Mouse (Mus musculus) heart, embryonic 15.5 days (tissue): ENCODE data around the gene Rab7. TPM values are rescaled to one million over a fixed set of nuclear protein-coding genes. Genes with fewer than 3 reads are reported as not detected.
"Not testable (repeated sequence)": the region's sequence is repeated elsewhere in the genome, so short reads cannot be mapped to it uniquely, and the experiment has no call there.

Experiments
- ATAC-seq: fragments of 200-750 bp; cut with Nextera tagmentation; replicated peaks from 2 replicates; pipeline ENCODE4 v1.8.0; 2017; ENCODE audit warnings: low read depth, moderate TSS enrichment; ENCODE audit not compliant: insufficient number of reproducible peaks, insufficient read depth, low FRiP score
- H3K27ac ChIP-seq: fragments of 300-500 bp; sonication (generic); 2 replicates; pipeline ENCODE4 v1.5.1; 2015; ENCODE audit warnings: mild to moderate bottlenecking, inconsistent platforms
- H3K27me3 ChIP-seq: fragments of 300-500 bp; sonication (generic); 2 replicates; pipeline ENCODE4 v1.6.1; 2015; ENCODE audit warnings: inconsistent platforms
- H3K36me3 ChIP-seq: fragments of 300-500 bp; sonication (generic); 2 replicates; pipeline ENCODE4 v1.6.1; 2015; ENCODE audit warnings: mild to moderate bottlenecking, inconsistent platforms
- H3K4me1 ChIP-seq: fragments of 300-500 bp; sonication (generic); replicated peaks from 2 replicates; pipeline ENCODE4 v1.6.1; 2015; ENCODE audit warnings: inconsistent platforms
- H3K4me2 ChIP-seq: fragments of 300-500 bp; sonication (generic); 2 replicates; pipeline ENCODE4 v1.6.1; 2015; ENCODE audit warnings: inconsistent platforms, mild to moderate bottlenecking, moderate library complexity
- H3K4me3 ChIP-seq: fragments of 300-500 bp; sonication (generic); 2 replicates; pipeline ENCODE4 v1.5.1; 2015; ENCODE audit warnings: mild to moderate bottlenecking, inconsistent platforms
- H3K9ac ChIP-seq: fragments of 300-500 bp; sonication (generic); 2 replicates; pipeline ENCODE4 v1.6.1; 2015; ENCODE audit warnings: mild to moderate bottlenecking, inconsistent platforms
- H3K9me3 ChIP-seq: fragments of 300-500 bp; sonication (generic); replicated peaks from 2 replicates; pipeline ENCODE4 v1.6.1; 2016; ENCODE audit warnings: inconsistent platforms
- WGBS: fragments of 180-500 bp; shearing (Covaris S2); methylation state at CpG from one replicate; pipeline ENCODE4 v1.1.7; 2015; ENCODE audit warnings: mixed read lengths; 5-methylcytosine and 5-hydroxymethylcytosine counted together
- polyA plus RNA-seq: library from polyadenylated mRNA; unstranded; fragments of >200 nt; fragmentation: Nextera tagmentation; extraction: Ambion mirVana; gene quantifications from 2 replicates; pipeline ENCODE4 v1.2.1, GENCODE M21; 2015

Rab7 gene
- polyA plus RNA-seq, 1 experiment from 2014 or later, result 190 TPM

GRCm38 (mm10) chr6:88030432-88030831 lies 14.6 kb downstream of the Rab7 start:
- H3K4me2 ChIP-seq, result no peak overlapping the region
- no peaks in the 10 kb centered on the region for H3K36me3 ChIP-seq
- H3K9ac ChIP-seq, result no peak overlapping the region
- no peaks in the 10 kb centered on the region for H3K27me3 ChIP-seq
- H3K4me3 ChIP-seq, result no peak overlapping the region
- no peak overlapping the region for H3K27ac ChIP-seq
- no peak for ATAC-seq
- 92% methylated on average over 2 of the region's 2 CpGs for WGBS
- no peaks in the 10 kb centered on the region for H3K9me3 ChIP-seq
- 0 out of 2 replicates have a peak, but pooled peaks cover 3% of the 10 kb centered on the region for H3K4me1 ChIP-seq

GRCm38 (mm10) chr6:88027390-88027789 lies 17.7 kb downstream of the Rab7 start:
- Histone ChIP-seq H3K9me3 (no peaks in the 10 kb centered on the region), H3K27me3 (no peaks in the 10 kb centered on the region), H3K27ac (no peak overlapping the region), H3K4me1 (0 out of 2 replicates have a peak, but pooled peaks cover 3% of the 10 kb centered on the region), H3K36me3 (no peaks in the 10 kb centered on the region), H3K9ac (no peak overlapping the region), H3K4me2 (no peak overlapping the region), H3K4me3 (no peak overlapping the region)
- 71% methylated on average over 5 of the region's 5 CpGs for WGBS
- no peak for ATAC-seq

DNA sequence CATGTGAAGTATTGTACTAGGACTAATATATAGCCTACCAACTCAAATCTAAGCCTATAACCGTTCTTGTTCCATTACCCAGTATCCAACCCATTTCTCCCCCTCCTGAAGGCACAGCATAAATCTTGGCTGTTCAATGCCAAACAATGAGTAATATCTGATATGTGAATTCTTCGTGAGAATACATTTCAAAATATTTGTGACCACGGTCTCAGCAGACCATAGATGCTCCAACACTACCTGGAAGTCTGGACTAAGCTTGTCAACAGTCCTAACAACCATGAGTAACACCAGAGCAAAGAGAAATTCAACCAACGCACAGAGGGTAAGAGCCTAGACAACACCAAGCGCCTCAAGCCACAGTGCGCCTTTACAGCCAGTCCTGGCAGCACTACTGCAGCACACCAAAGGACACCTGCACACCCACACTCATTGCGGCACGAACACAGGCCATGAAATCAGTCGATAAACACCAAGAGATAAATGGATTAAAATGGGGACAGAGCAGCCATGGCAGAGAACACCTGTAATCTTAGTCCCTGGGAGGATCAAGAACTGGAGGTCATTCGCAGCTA lies 21.7 kb downstream of the Rab7 start:
- WGBS, result 90% methylated on average over 10 of the region's 10 CpGs
- no peak for ATAC-seq
- no peak overlapping the region for H3K27ac ChIP-seq
- H3K4me1 ChIP-seq, result peaks cover 14% of the 10 kb centered on the region
- H3K36me3 ChIP-seq, result no peaks in the 10 kb centered on the region
- no peaks in the 10 kb centered on the region for H3K27me3 ChIP-seq
- no peak overlapping the region for H3K4me2 ChIP-seq
- H3K9me3 ChIP-seq, result no peaks in the 10 kb centered on the region
- H3K9ac ChIP-seq, result no peak overlapping the region
- no peak overlapping the region for H3K4me3 ChIP-seq

GRCm38 (mm10) chr6:88019154-88019553 lies 25.9 kb downstream of the Rab7 start:
- Histone ChIP-seq H3K4me3 (no peak overlapping the region), H3K27ac (no peak overlapping the region), H3K27me3 (no peaks in the 10 kb centered on the region), H3K4me2 (no peak overlapping the region), H3K36me3 (0 out of 2 replicates have a peak, but pooled peaks cover 2% of the 10 kb centered on the region), H3K9ac (no peak overlapping the region), H3K9me3 (no peaks in the 10 kb centered on the region), H3K4me1 (peaks cover 37% of the 10 kb centered on the region)
- ATAC-seq, result no peak
- 71% methylated on average over 2 of the region's 2 CpGs for WGBS

DNA sequence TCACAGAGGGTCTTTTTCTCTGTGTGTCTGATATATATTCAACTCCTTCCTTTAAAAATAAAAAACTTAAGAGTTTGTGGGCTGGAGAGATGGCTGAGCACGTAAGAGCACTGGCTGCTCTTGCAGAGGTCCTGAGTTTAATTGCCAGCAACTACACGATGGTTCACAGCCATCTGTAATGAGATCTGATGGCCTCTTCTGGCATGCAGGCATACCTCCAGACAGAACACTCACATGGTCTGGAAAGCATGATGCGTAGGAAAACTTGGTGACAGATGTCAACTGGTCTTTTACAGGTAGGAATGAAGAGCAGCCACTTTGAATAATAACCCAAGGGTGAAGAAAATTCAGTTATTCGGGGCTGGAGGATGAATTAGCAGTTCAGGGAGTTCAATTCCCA lies 27.2 kb downstream of the Rab7 start:
- no peaks in the 10 kb centered on the region for H3K9me3 ChIP-seq
- no peak overlapping the region for H3K27ac ChIP-seq
- H3K27me3 ChIP-seq, result no peaks in the 10 kb centered on the region
- peaks cover 2% of the 10 kb centered on the region; the same call in 1 of the 2 replicates for H3K36me3 ChIP-seq
- WGBS, result 49% methylated on average over 4 of the region's 4 CpGs
- H3K4me2 ChIP-seq, result no peak overlapping the region
- H3K9ac ChIP-seq, result no peak overlapping the region
- ATAC-seq, result no peak
- no peak overlapping the region for H3K4me3 ChIP-seq
- peaks cover 42% of the 10 kb centered on the region for H3K4me1 ChIP-seq

GRCm38 (mm10) chr6:88015797-88016196 lies 29.3 kb downstream of the Rab7 start:
- 35% methylated on average over 2 of the region's 2 CpGs for WGBS
- no peak overlapping the region for H3K4me2 ChIP-seq
- no peak overlapping the region for H3K4me3 ChIP-seq
- no peaks in the 10 kb centered on the region for H3K9me3 ChIP-seq
- H3K9ac ChIP-seq, result no peak overlapping the region
- no peak overlapping the region for H3K27ac ChIP-seq
- no peaks in the 10 kb centered on the region for H3K27me3 ChIP-seq
- peaks cover 43% of the 10 kb centered on the region for H3K4me1 ChIP-seq
- H3K36me3 ChIP-seq, result peaks cover 9% of the 10 kb centered on the region
- no peak for ATAC-seq

DNA sequence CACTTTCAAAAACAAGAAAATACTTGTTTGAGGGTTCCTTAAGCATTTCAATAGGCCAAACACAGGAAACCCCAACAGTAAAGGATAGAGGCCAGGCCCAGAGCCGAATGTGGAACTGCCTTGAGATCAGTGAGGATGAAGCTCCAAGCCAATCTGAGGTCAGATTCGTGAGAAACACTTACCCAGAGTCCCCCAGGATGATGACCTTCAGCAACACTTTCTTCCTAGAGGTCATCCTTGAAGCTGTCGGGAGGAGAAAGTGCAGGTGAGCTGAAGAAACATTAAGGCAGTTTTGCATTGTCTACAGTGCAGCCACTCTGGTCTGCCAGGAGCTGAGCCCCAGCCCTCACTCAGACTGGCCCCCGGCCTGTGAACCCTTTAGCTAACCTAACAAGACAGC lies 31.6 kb downstream of the Rab7 start:
- Histone ChIP-seq H3K4me1 (peaks cover 30% of the 10 kb centered on the region), H3K9me3 (no peaks in the 10 kb centered on the region), H3K36me3 (peaks cover 28% of the 10 kb centered on the region), H3K27ac (no peak overlapping the region), H3K9ac (no peak overlapping the region), H3K27me3 (no peaks in the 10 kb centered on the region), H3K4me3 (no peak overlapping the region), H3K4me2 (no peak overlapping the region)
- ATAC-seq, result no peak
- WGBS, result 64% methylated on average over 4 of the region's 4 CpGs

DNA sequence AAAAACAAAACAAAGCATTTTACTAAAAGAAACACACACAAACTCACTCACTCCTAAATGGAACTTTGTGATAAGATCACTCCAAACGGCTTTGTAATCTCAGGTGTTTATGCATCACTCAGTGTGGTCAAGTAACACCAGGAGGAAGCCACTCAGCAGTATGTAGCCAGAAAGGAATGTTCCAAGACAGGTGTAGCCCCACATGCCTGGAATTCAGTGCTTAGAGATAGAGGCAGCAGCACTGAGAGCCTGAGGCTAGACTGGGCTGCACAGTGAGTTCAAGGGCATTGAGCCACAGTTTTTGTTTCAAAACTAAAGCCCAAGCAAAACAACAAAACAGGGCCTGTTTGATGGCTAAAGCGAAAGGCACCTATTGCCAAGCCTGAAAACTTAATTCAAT lies 32.5 kb downstream of the Rab7 start:
- no peak overlapping the region for H3K9ac ChIP-seq
- no peak overlapping the region for H3K27ac ChIP-seq
- peaks cover 23% of the 10 kb centered on the region for H3K4me1 ChIP-seq
- no peaks in the 10 kb centered on the region for H3K27me3 ChIP-seq
- WGBS, result 49% methylated on average over 2 of the region's 2 CpGs
- no peaks in the 10 kb centered on the region for H3K9me3 ChIP-seq
- H3K4me2 ChIP-seq, result no peak overlapping the region
- no peak for ATAC-seq
- H3K4me3 ChIP-seq, result no peak overlapping the region
- H3K36me3 ChIP-seq, result peaks cover 34% of the 10 kb centered on the region

GRCm38 (mm10) chr6:88011106-88011505 lies 34.0 kb downstream of the Rab7 start:
- Histone ChIP-seq H3K36me3 (peaks cover 41% of the 10 kb centered on the region), H3K4me1 (peaks cover 11% of the 10 kb centered on the region)
- H3K27me3 ChIP-seq, ATAC-seq, H3K9ac ChIP-seq, H3K9me3 ChIP-seq, H3K4me3 ChIP-seq, H3K4me2 ChIP-seq, H3K27ac ChIP-seq: not testable (repeated sequence)
- WGBS, result 57% methylated on average over 1 of the region's 1 CpGs

DNA sequence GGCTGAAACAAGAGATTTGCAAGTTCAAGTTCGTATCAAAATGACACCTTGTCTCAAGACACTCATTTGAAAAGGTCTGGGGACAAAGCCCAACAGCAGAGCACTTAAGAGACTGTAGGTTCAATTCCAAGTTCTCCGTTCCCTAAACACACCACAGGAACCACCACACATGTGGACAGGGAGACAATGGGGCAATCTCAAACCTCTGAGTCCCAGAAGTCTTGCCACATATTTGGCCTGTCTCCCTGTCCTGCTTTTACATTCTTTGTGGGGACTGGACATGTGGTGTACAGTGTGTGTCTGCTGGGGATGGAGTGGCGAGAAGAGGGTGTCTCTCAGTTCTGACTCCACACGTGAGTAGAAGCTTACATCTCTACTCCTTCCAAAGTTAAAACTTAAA lies 35.9 kb downstream of the Rab7 start:
- Histone ChIP-seq H3K4me3 (no peak overlapping the region), H3K27ac (no peak overlapping the region), H3K9me3 (no peaks in the 10 kb centered on the region), H3K4me1 (peaks cover 6% of the 10 kb centered on the region; the same call in 1 of the 2 replicates), H3K27me3 (no peaks in the 10 kb centered on the region), H3K36me3 (peaks cover 45% of the 10 kb centered on the region), H3K9ac (no peak overlapping the region), H3K4me2 (no peak overlapping the region)
- no peak for ATAC-seq
- 88% methylated on average over 4 of the region's 4 CpGs for WGBS

- not testable (repeated sequence) for H3K27me3 ChIP-seq, ATAC-seq, H3K4me2 ChIP-seq, H3K4me1 ChIP-seq, H3K9me3 ChIP-seq, H3K4me3 ChIP-seq, H3K9ac ChIP-seq, H3K27ac ChIP-seq
- 84% methylated on average over 14 of the region's 14 CpGs for WGBS
- peaks cover 69% of the 10 kb centered on the region for H3K36me3 ChIP-seq
These were observed 40.3 kb downstream of the Rab7 start for GRCm38 (mm10) chr6:88004773-88005172.

DNA sequence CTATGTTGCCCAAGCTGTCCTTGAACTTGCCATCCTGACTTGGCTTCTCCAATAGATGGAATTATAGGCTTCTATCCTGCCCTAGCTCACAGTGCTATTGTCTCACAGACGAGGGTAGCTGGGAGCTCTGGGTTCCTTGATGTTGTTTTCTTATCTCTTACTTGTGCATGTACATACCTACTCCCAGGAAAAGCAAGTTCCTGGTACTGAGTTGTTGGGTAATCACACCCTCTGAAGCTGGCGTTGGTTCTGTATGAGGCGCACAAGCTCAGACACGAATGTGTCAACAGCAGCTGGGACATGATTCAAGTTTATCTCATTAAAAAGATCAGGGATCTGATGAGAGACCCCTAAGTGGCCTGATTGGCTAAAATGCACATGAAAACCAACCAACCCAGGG lies 41.6 kb downstream of the Rab7 start:
- H3K9me3 ChIP-seq, result no peaks in the 10 kb centered on the region
- no peak overlapping the region for H3K4me2 ChIP-seq
- ATAC-seq, result no peak
- H3K9ac ChIP-seq, result no peak overlapping the region
- no peaks in the 10 kb centered on the region for H3K4me1 ChIP-seq
- H3K4me3 ChIP-seq, result no peak overlapping the region
- peaks cover 59% of the 10 kb centered on the region for H3K36me3 ChIP-seq
- H3K27me3 ChIP-seq, result no peaks in the 10 kb centered on the region
- 66% methylated on average over 4 of the region's 4 CpGs for WGBS
- H3K27ac ChIP-seq, result no peak overlapping the region
